Mouse (Mus musculus) liver, embryonic 16.5 days (tissue): ENCODE data around the gene Topbp1. TPM values are rescaled to one million over a fixed set of nuclear protein-coding genes. Genes with fewer than 3 reads are reported as not detected.
"Not testable (repeated sequence)": the region's sequence is repeated elsewhere in the genome, so short reads cannot be mapped to it uniquely, and the experiment has no call there.

Experiments used
- ATAC-seq: fragments of 200-750 bp; cut with Nextera tagmentation; 2 replicates; pipeline ENCODE4 v1.8.0; 2017; ENCODE audit warnings: low read depth, mild to moderate bottlenecking, moderate number of reproducible peaks, moderate library complexity
- H3K27ac ChIP-seq: fragments of 300-500 bp; sonication (generic); 2 replicates; pipeline ENCODE4 v1.5.1; 2014; ENCODE audit warnings: mild to moderate bottlenecking, low read length
- H3K27me3 ChIP-seq: fragments of 300-500 bp; sonication (generic); 2 replicates; pipeline ENCODE4 v1.6.1; 2014; ENCODE audit warnings: low read depth, low read length, mixed read lengths; ENCODE audit not compliant: control insufficient read depth, insufficient read depth
- H3K36me3 ChIP-seq: fragments of 300-500 bp; sonication (generic); 2 replicates; pipeline ENCODE4 v1.6.1; 2014; ENCODE audit warnings: mild to moderate bottlenecking; ENCODE audit not compliant: control insufficient read depth, insufficient read depth
- H3K4me1 ChIP-seq: fragments of 300-500 bp; sonication (generic); 2 replicates; pipeline ENCODE4 v1.6.1; 2014; ENCODE audit warnings: low read depth, low read length, mixed read lengths; ENCODE audit not compliant: control insufficient read depth
- H3K4me2 ChIP-seq: fragments of 300-500 bp; sonication (generic); 2 replicates; pipeline ENCODE4 v1.6.1; 2014; ENCODE audit warnings: low read depth, low read length, mixed read lengths
- H3K4me3 ChIP-seq: fragments of 300-500 bp; sonication (generic); 2 replicates; pipeline ENCODE4 v1.5.1; 2014; ENCODE audit warnings: low read depth, mild to moderate bottlenecking, low read length
- H3K9ac ChIP-seq: fragments of 300-500 bp; sonication (generic); 2 replicates; pipeline ENCODE4 v1.6.1; 2014; ENCODE audit warnings: low read depth, low read length
- H3K9me3 ChIP-seq: fragments of 300-500 bp; sonication (generic); replicated peaks from 2 replicates; pipeline ENCODE4 v1.6.1; 2016; ENCODE audit warnings: low read length; ENCODE audit not compliant: control insufficient read depth
- WGBS: fragments of 180-500 bp; shearing (Covaris S2); extraction: QIAGEN DNeasy Blood & Tissue Kit; methylation state at CpG from one replicate; pipeline ENCODE4 v1.1.7; 2014; ENCODE audit not compliant: insufficient replicate concordance; 5-methylcytosine and 5-hydroxymethylcytosine counted together
- polyA plus RNA-seq: library from polyadenylated mRNA; unstranded; fragments of >200 nt; fragmentation: Nextera tagmentation; extraction: Ambion mirVana; gene quantifications from 2 replicates; pipeline ENCODE4 v1.2.1, GENCODE M21; 2015

Topbp1 gene
- polyA plus RNA-seq, 1 experiment from 2014 or later, result 29.4 TPM

DNA sequence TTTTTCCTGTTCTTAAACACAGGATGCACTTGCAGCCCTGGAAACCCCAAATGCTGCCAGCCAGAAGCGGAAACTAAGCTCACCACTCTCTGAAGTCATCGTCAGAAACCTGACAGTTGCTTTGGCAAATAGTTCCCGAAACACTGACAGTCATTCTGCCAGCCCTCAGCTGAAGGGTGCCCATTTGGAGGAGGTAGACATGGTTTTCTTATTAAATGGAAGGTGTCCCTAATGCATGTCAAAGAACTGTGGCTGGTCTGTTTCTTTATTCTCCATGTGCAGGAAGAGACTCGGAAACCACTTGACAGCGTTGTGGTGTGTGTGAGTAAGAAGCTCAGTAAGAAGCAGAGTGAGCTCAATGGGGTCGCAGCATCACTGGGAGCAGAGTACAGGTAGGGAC is 27.6 kb downstream of the Topbp1 start:
- WGBS, result 72% methylated on average over 6 of the region's 6 CpGs
- H3K27me3 ChIP-seq, result no peaks in the 10 kb centered on the region
- no peak for ATAC-seq
- no peak overlapping the region for H3K9ac ChIP-seq
- H3K4me1 ChIP-seq, result no peaks in the 10 kb centered on the region; the same call in 1 of the 2 replicates
- H3K4me2 ChIP-seq, result no peak overlapping the region
- H3K27ac ChIP-seq, result no peak overlapping the region; the same call in 1 of the 2 replicates
- no peak overlapping the region for H3K4me3 ChIP-seq
- H3K9me3 ChIP-seq, result no peaks in the 10 kb centered on the region
- H3K36me3 ChIP-seq, result peaks cover 78% of the 10 kb centered on the region

DNA sequence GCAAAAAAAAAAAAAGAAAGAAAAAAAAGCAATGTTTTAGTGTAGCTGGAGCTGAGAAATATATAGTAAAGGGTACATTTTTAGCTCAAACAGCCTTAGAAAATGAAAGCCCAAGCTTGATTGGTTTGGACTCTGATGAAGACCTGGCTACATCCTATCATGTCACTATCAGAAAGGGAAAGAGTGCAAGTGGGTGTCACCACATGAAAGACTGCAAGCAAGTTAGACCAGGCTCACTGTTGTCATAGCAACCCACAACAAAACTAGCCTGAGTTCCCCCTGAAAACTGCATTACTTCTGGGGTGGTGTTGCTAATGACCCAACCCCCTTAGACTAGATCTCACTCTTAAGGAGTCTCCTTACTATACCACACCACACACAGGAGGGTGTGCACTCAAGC is 31.9 kb downstream of the Topbp1 start:
- H3K27ac ChIP-seq, result no peak overlapping the region
- H3K4me1 ChIP-seq, result no peaks in the 10 kb centered on the region
- no peak overlapping the region for H3K4me2 ChIP-seq
- no peak overlapping the region for H3K4me3 ChIP-seq
- H3K36me3 ChIP-seq, result peaks cover 72% of the 10 kb centered on the region
- H3K9me3 ChIP-seq, result no peaks in the 10 kb centered on the region
- H3K27me3 ChIP-seq, result no peaks in the 10 kb centered on the region
- H3K9ac ChIP-seq, result no peak overlapping the region
- no peak for ATAC-seq

DNA sequence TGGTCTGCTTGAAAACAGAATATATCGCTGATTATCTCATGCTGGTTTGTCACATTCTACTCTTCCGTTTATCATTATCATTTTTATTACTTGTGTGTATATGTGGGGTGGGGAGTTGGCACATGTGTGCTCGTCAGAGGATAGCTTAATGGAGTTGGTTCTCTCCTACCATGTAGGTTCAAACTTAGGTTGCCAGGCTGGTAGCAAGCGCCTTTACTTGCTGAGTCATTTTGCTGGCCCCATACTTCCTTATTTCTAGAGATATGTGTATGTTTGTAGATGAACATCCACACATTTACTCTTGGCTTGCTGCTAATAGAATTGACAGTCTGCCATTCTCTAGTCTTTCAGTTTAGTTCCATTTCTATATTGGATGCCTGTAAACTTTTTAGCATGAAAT is 42.0 kb downstream of the Topbp1 start:
- Histone ChIP-seq H3K4me1 (peaks cover 3% of the 10 kb centered on the region; the same call in 1 of the 2 replicates), H3K4me2 (no peak overlapping the region), H3K36me3 (peaks cover 58% of the 10 kb centered on the region), H3K9ac (no peak overlapping the region), H3K9me3 (no peaks in the 10 kb centered on the region), H3K27me3 (no peaks in the 10 kb centered on the region), H3K4me3 (no peak overlapping the region), H3K27ac (no peak overlapping the region)
- 50% methylated on average over 4 of the region's 4 CpGs for WGBS
- ATAC-seq, result no peak

DNA sequence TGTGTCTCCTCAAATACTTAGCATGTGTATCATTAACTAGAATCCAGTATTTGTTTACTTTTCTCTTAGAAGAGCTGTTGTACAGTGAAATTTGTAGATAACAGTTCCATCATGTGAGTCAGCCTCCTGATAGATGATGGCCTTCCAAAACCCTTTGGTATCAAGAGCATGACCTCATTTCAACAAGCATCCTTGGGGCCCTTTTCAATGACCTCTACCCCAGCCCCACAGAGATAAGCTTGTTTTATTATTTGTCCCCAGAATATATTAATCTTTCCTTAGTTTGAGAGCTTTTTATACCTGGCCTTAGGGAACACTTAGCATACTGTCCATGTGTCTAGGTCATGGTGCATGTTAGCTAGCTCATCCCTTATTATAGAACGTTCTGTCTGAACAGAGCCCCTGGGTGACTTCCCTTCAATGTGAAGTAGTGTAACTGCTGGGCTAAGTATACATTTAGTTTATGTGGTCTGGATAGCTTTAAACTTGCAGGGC is 43.0 kb downstream of the Topbp1 start:
- Histone ChIP-seq H3K27ac (no peak overlapping the region), H3K4me3 (no peak overlapping the region), H3K4me2 (no peak overlapping the region), H3K9me3 (no peaks in the 10 kb centered on the region), H3K4me1 (peaks cover 3% of the 10 kb centered on the region; the same call in 1 of the 2 replicates), H3K36me3 (peaks cover 53% of the 10 kb centered on the region), H3K9ac (no peak overlapping the region), H3K27me3 (no peaks in the 10 kb centered on the region)
- no peak for ATAC-seq
- 74% methylated on average over 1 of the region's 1 CpGs for WGBS

DNA sequence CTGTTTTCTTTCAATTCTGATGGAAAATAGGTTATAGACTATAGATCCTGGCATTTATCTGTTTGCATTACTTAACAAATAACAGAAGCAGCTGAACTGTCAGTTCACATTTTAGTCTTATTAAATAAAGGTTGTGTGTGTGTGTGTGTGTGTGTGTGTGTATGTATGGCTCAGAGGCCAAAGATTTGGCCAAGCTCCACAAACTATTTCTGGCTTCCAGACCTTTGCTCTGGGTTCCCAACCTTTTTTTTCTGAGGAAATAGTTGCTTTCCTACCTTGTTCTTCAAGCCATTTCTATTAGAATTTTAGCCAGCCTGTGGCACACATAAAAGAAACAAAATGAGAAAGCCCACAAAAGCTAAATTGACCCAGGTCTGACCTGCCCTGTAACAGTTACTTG is 43.8 kb downstream of the Topbp1 start:
- H3K9ac ChIP-seq, result no peak overlapping the region
- no peaks in the 10 kb centered on the region for H3K27me3 ChIP-seq
- H3K4me1 ChIP-seq, result peaks cover 3% of the 10 kb centered on the region; the same call in 1 of the 2 replicates
- ATAC-seq, result no peak
- H3K27ac ChIP-seq, result no peak overlapping the region
- H3K4me2 ChIP-seq, result no peak overlapping the region
- H3K4me3 ChIP-seq, result no peak overlapping the region
- H3K36me3 ChIP-seq, result peaks cover 47% of the 10 kb centered on the region
- H3K9me3 ChIP-seq, result no peaks in the 10 kb centered on the region

DNA sequence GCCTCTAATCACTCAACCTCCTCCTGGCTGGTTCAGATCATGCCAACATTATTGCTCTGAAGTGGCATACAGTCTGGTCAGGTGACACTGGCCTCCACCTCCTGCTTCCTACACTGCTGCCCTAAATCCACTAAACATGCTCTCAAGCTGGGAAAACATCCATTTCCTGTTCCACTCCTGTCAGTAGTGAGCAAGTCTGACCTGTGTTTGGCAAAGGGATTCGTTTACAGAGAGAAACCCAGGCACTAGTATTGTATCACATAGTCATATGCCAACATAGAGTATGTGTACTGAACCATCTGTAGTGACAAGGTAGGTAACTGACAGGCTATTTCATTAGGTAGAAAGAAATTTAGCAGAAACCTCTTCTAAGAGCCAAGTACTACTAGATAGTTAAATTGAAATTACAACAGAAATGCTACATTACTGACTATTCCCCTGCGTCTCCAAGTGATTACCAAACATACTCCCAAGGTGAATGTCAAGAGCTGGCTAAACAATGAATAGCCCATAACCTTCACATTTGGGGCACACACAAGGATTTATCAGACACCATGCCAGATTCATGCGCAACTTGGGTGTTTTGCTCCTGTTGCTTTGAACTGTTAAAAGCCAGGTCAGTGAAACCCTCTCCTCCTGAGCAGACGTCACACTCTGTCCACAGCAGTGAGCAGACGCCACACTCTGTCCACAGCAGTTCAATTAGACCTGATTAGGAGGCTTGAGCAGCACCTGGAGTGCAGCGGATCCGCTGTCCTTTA is 48.7 kb downstream of the Topbp1 start:
- ATAC-seq, H3K27me3 ChIP-seq, H3K27ac ChIP-seq, H3K9me3 ChIP-seq, H3K9ac ChIP-seq, H3K4me1 ChIP-seq, H3K4me2 ChIP-seq, H3K4me3 ChIP-seq: not testable (repeated sequence)
- peaks cover 37% of the 10 kb centered on the region for H3K36me3 ChIP-seq
- WGBS, result 87% methylated on average over 7 of the region's 7 CpGs

DNA sequence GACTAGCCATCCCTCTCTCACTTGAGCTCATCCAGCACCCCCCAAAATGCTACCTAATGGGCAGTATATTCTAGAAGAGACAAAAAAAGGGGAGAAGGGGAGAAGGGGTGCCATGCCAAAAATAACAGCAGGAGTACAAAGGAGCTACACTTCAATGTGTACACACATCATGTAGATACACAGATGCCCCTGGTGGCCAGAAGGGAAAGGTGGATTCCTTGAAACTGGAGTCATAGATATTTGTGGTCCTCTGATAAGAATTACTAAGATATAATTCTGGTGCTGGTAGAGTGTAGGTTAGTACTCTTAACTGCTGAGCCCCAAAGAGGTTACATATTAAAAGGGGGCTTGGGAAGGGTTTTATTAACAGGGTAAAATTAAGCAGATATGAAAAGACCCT is 52.9 kb downstream of the Topbp1 start:
- Histone ChIP-seq H3K27ac (peak overlapping the region; percentile 39; the same call in 1 of the 2 replicates), H3K36me3 (peaks cover 34% of the 10 kb centered on the region), H3K4me3 (no peak overlapping the region), H3K27me3 (no peaks in the 10 kb centered on the region), H3K4me2 (no peak overlapping the region), H3K9ac (no peak overlapping the region), H3K4me1 (peaks cover 12% of the 10 kb centered on the region), H3K9me3 (no peaks in the 10 kb centered on the region)
- peak; percentile 71 for ATAC-seq

DNA sequence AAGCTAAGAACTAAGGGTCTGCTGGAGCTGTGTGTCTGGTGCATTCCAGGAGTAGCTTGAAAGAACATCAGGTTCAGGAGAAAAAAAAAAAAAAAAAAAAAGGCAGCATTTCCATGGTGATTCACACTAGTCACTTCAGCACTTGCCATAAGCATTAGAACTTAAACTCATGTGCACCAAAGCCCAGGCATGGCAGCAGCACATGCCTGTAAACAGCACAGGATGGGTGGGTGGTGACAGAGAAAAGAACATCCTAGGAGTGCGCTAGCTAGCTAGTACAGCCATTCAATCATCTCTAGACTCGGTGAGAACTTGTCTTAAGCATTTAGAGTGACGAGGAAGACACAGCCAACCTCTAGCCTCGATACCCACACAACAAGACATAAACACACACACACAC is 53.5 kb downstream of the Topbp1 start:
- Histone ChIP-seq H3K36me3 (peaks cover 34% of the 10 kb centered on the region), H3K4me3 (no peak overlapping the region), H3K27me3 (no peaks in the 10 kb centered on the region), H3K4me1 (peaks cover 18% of the 10 kb centered on the region), H3K27ac (no peak overlapping the region), H3K4me2 (no peak overlapping the region), H3K9me3 (no peaks in the 10 kb centered on the region), H3K9ac (no peak overlapping the region; the same call in 1 of the 2 replicates)
- 72% methylated on average over 4 of the region's 4 CpGs for WGBS
- ATAC-seq, result no peak

DNA sequence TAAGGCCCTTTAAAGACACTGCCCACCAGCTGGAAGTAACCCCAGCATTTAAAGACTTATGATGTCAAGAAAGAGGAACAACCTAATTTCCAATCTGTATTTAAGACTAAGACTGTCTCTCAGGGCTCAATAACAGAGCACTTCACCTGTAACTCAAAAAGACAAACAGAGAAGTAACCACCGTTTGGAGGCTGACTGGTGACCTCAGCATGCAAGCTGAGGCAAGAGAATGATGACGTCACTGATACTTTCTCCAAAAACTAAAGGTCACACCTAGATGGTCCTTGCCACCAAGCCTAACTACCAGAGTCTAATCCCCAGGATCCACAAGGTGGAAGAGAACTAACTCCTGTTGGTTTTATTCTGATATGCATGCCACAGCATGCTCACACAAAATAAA is 55.6 kb downstream of the Topbp1 start:
- 40% methylated on average over 2 of the region's 2 CpGs for WGBS
- no peaks in the 10 kb centered on the region for H3K9me3 ChIP-seq
- peaks cover 34% of the 10 kb centered on the region for H3K36me3 ChIP-seq
- peaks cover 19% of the 10 kb centered on the region for H3K4me1 ChIP-seq
- no peak overlapping the region for H3K9ac ChIP-seq
- ATAC-seq, result no peak
- H3K4me2 ChIP-seq, result no peak overlapping the region
- H3K27ac ChIP-seq, result no peak overlapping the region
- H3K27me3 ChIP-seq, result no peaks in the 10 kb centered on the region
- no peak overlapping the region for H3K4me3 ChIP-seq
